Mouse (Mus musculus): ENCODE measurements around the gene Anxa10. TPM values are rescaled to one million over a fixed set of nuclear protein-coding genes. Genes with fewer than 3 reads are reported as not detected.

The Anxa10 gene
- not detected for total RNA-seq (2021)

DNA sequence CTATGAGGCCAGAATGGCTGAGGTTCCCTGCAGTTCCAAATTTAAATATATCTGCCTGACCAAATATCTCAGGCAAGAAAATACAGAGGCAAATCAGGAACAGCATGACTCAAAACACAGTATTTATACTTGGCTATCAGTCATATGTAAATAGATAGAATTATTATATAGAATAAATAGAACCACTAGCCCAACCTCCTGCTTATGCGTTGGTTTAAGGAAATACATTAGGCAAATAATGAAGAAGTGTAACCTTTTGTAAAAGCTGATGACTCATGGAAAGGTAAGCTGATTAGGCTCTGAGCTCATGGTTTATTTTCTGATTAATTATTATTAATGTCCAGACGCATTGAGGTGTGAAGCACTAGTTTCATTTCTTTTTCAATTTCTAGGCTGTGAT is at the start of gene Anxa10:
Anxa10 (minus strand) TSS at position 53 of the 400 bp plus-strand sequence.
- intact Hi-C loops (cut with DNase I) = no loop called here
- no peak for DNase-seq

DNA sequence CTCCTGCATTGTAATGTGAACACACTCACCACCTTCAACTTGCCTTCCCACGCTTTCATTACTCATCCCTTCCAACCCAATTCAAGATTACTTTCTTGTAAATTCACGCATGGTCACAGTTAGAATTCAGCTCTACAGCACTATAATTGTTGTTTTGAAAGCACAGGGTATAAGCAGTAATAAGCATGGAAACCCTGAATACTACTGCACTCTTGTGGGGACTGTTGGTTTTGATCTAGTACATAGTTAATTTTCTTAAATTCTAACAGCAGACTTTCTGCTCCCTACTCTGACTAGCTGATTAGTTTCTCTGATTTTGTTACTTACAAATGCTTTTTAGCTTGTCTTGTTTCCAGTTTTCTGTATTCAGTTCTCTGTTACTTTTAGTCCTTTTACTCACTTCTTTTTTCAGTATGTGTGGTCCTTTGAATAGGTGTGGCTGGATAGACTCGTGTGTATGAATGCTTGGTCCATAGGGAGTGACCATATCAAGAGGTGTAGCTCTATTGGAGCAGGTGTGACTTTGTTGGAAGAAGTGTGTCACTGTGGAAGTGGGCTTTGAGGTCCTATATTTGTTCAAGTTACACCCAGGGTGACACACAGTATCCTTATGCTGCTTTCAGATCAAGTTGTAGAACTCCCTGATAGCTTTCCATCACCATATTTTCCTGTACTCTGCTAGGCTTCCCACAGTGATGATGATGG is 9.9 kb upstream of the Anxa10 start:
- intact Hi-C loops (cut with DNase I) = no loop called here
- no peak for DNase-seq

DNA sequence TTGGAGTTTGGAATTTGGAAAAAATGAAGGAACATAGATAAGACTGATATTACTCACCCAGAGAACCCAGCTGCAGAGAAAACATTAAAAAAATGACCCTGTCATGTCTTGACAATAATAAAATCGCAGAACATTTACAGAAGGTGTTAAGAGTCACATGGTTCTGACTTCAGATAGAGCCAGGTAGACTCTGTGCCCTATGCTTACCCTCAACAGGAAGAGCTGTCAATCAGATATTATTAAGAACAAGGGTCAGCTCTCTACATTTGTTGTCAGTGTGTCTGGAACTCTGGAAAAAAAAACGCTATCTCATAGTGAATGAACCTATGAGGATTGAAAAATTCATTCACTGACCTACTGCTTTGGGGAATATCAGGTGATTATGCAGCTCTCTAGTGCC is 25.7 kb downstream of the Anxa10 start:
- no peak for DNase-seq
- intact Hi-C loops (cut with DNase I) = no loop called here

DNA sequence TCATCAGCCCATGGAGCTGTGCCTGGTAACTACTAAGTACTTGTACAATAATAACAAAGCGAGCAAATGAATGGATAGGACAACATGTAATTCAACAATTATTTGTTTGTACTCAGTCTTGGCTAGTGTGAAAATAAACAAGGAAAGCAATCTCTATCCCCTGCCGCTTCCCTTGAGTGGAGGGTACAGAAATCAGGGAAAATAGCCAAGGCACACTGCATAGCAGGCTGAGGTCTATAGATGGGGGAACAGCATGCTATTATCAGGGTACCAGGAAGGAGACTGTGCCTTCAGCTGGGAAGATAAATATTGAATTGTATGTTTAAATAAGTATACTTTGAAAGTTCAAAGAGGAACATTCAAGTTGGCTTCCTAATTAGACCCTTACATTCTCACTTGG is 41.1 kb downstream of the Anxa10 start:
- intact Hi-C loops (cut with DNase I) = no loop called here
- DNase-seq = no peak

DNA sequence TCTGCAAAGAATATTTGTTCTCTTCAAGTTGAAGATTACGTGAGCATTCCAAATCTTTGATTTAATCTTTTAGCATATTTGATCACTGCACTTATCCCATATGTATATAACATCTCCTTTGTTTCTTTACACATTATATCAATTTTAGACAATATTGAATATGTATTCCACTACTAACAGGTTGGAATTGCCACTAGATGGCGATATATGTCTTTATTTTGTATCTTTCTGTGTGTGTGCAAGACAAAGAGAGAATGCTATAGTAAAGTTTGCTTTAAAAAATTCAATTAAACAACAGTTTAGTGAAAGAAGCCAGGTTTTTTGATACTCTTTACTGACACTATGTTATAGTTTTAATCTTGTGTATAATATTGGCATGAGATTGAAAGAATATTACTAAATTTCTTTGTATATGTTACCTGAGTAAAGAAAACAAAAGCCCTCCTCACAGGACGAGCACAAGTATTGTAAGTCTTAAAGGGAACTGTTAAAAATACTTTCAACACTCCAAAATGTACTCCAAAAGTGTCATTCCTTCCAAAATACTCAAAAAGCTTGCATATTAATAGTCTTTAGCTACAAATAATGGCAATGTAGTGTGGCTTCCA is 42.7 kb downstream of the Anxa10 start:
- intact Hi-C loops (cut with DNase I) = loop anchor here (1.0 kb wide), 1 partner anchor 1797 kb away; no protein-coding TSS in a partner anchor
- no peak for DNase-seq

DNA sequence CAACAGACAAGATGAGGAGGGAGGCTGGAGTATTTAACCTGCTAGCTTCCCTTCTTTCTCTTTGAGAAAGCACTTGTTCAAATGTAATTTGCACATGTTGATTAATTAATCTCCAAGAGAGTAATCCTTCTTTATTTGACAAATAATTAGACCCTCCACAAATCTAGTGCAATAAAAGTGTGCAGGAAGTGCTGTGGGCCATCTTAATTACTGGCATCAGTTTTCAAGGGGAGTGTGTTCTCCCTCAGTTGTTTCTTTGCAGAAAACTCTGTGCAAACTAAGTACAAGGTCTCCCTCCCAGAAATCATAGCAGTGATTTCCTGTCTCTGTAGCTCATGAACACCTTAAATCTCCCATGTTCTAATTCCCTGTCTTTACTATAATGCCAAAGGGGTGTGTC is 54.6 kb downstream of the Anxa10 start:
- intact Hi-C loops (cut with DNase I) = loop anchor here (10.0 kb wide), 1 partner anchor 1024 kb away; no protein-coding TSS in a partner anchor
- no peak for DNase-seq

DNA sequence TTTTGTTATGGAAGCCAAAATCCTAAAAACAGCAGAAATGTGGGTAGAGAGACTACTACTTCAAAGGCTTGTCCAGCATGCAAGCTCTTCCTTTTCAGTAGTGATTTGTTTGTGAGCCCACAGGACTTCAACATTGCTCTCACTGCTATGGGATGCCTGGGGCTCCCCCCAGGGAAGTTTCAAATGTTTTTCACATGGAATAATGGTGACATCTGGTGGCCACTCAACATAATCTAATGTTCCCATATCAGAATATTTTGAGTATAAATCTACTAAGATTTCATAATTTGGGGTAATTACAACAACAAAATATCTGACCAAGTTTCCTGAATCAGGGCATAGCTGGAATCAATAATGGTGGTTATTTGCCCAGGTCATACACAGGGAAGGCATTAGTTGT is 62.6 kb downstream of the Anxa10 start:
- intact Hi-C loops (cut with DNase I) = loop anchor here (2.0 to 10.0 kb wide), 2 partner anchors 166 to 1016 kb away; no protein-coding TSS in a partner anchor
- peak in 1 of 2 experiments; percentile 3 for DNase-seq

DNA sequence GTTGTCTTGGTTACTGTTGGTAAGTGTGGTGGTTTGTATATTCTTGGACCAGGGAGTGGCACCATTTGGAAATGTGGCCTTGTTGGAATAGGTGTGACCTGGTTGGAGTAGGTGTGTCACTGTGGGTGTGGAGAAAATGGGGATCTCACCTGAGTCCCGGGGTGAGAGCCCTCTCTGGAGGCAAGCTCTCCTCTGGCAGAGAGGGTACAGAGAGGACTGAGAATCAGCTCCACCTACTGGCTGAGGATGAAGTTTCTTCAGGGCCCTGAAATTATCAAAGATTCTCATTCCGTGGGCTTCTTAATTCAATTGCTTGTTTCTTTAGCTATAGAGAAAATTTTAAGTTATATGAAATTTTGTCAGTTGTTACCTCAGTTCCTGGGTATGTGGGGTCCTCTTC is 76.1 kb downstream of the Anxa10 start:
- DNase-seq = no peak
- intact Hi-C loops (cut with DNase I) = loop anchor here (10.0 kb wide), 1 partner anchor 512 kb away; no protein-coding TSS in a partner anchor

DNA sequence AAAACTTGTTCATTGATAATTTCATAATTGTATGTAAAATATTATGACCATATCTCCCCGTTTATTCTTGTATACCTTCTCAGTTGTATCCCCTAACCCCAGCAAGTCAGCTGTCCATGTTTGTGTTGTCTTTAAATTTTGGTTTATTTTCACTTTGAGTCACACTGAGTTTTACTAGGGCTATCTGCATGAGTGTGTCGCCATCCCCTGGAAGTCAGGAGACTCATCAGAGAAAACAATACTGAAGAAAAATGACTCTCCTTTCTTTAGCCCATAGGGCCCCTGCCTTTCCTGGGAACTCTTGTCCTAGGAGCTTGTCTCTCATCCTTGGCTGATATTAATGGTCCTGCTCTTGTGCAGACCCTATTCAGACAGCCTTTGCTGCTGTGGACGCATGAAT is 88.6 kb downstream of the Anxa10 start:
- DNase-seq = no peak
- intact Hi-C loops (cut with DNase I) = loop anchor here (2.0 kb wide), 1 partner anchor 140 kb away; no protein-coding TSS in a partner anchor

DNA sequence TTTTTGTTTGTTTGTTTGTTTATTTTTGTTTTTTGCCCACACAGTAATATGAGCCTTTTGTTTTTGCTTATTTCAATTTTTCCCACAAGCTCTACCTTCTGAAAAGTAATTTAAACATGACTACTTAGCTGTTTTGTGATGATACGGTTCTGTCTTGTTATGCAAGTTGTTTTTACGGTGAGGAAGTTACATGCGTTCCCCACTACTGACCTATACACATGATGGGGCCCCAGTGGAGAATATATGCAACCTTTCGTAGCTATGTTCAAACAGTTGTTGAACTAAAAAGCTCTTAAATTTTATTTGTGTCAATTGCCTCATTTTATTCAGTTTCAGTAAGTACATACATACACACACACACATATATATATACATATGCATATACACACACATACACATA is 108.4 kb downstream of the Anxa10 start:
- DNase-seq = no peak
- intact Hi-C loops (cut with DNase I) = no loop called here

DNA sequence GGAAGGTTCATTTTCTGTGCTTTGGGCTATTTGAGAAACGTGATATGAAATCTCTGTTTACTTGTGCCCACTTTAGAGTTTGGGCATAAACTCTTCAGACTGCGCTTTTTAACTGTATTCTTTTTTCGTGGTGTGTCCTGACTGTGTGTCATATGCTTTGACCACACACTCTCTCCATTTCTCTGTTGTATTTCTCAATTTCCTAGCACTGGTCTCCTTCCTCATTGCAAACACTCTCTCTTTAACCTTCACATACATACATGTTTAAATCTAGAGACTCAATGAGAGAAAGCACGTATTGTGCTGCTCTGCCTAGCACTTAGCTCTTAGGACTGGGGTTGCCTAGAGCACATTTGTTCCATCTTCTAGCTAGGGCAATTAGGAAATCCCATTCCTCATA is 108.8 kb downstream of the Anxa10 start:
- DNase-seq = no peak
- intact Hi-C loops (cut with DNase I) = no loop called here

Other genes with a start within 250 kb of the Anxa10 start
- 100 to 1,000 TPM; 211 to 235 TPM for gene Palld, start 220.5 kb downstream of the Anxa10 start, total RNA-seq (2021)
- 1 to 10 TPM; 1.3 to 3.1 TPM for gene Ddx60, start 195.1 kb downstream of the Anxa10 start, total RNA-seq (2021)

All from heart, postnatal 36 days (tissue).